Mouse (Mus musculus) limb, embryonic 11.5 days (tissue): Measurements from ENCODE around the gene Klra2. TPM values are rescaled to one million over a fixed set of nuclear protein-coding genes. Genes with fewer than 3 reads are reported as not detected.

Experiments
- ATAC-seq: fragments of 200-750 bp; cut with Nextera tagmentation; 2 replicates; pipeline ENCODE4 v1.8.0; 2017; ENCODE audit warnings: low read depth; ENCODE audit not compliant: insufficient number of reproducible peaks, low FRiP score, low TSS enrichment
- DNase-seq: peaks from one replicate; pipeline ENCODE4 v3.0.0-alpha.2; 2015; ENCODE audit warnings: low spot score
- H3K27ac ChIP-seq: fragments of 300-500 bp; sonication (generic); replicated peaks from 2 replicates; pipeline ENCODE4 v1.5.1; 2014; ENCODE audit warnings: low read depth, mild to moderate bottlenecking, low read length
- H3K27me3 ChIP-seq: fragments of 300-500 bp; sonication (generic); 2 replicates; pipeline ENCODE4 v1.6.1; 2014; ENCODE audit warnings: mild to moderate bottlenecking, low read length, mixed read lengths; ENCODE audit not compliant: control insufficient read depth, insufficient read depth
- H3K36me3 ChIP-seq: fragments of 300-500 bp; sonication (generic); 2 replicates; pipeline ENCODE4 v1.6.1; 2014; ENCODE audit warnings: mild to moderate bottlenecking, low read length, moderate library complexity, mixed read lengths; ENCODE audit not compliant: control insufficient read depth, insufficient read depth
- H3K4me1 ChIP-seq: fragments of 300-500 bp; sonication (generic); 2 replicates; pipeline ENCODE4 v1.6.1; 2014; ENCODE audit warnings: low read length, mixed read lengths; ENCODE audit not compliant: control insufficient read depth, insufficient read depth
- H3K4me2 ChIP-seq: fragments of 300-500 bp; sonication (generic); 2 replicates; pipeline ENCODE4 v1.6.1; 2014; ENCODE audit warnings: low read depth, mild to moderate bottlenecking, moderate library complexity; ENCODE audit not compliant: severe bottlenecking
- H3K4me3 ChIP-seq: fragments of 300-500 bp; sonication (generic); 2 replicates; pipeline ENCODE4 v1.5.1; 2014; ENCODE audit warnings: low read depth, low read length
- H3K9ac ChIP-seq: fragments of 300-500 bp; sonication (generic); 2 replicates; pipeline ENCODE4 v1.6.1; 2014; ENCODE audit warnings: mild to moderate bottlenecking, low read length
- H3K9me3 ChIP-seq: fragments of 300-500 bp; sonication (generic); 2 replicates; pipeline ENCODE4 v1.6.1; 2016; ENCODE audit warnings: low read length; ENCODE audit not compliant: control insufficient read depth
- WGBS: fragments of 180-500 bp; shearing (Covaris S2); extraction: QIAGEN DNeasy Blood & Tissue Kit; methylation state at CpG from one replicate; pipeline ENCODE4 v1.1.7; 2014; 5-methylcytosine and 5-hydroxymethylcytosine counted together
- polyA plus RNA-seq: library from polyadenylated mRNA; unstranded; fragments of >200 nt; fragmentation: Nextera tagmentation; extraction: Ambion mirVana; gene quantifications from 2 replicates; pipeline ENCODE4 v1.2.1, GENCODE M21; 2014

Klra2 gene
- polyA plus RNA-seq, 1 experiment from 2014 or later, result not detected

DNA sequence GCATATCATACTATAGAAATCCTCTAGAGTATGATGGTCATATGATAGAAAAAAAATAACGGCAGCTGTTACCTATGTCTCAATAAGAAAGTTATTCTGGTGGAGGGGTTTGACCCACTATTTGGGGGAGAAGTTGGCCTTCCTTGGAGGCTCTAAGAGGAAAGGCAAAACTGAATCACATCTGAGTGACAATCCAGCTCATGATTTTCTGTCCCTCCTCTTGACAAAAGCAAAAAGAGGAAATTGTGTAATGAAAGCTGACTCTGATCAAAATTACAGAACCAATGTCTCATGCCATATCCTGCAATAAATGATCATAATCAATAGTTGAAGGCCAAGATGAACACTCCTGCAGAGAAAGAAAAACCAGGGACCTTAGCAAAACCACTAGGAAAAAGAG is 25.1 kb upstream of the Klra2 start:
- Histone ChIP-seq H3K9ac (no peak overlapping the region), H3K4me3 (no peak overlapping the region), H3K4me1 (no peaks in the 10 kb centered on the region), H3K9me3 (no peaks in the 10 kb centered on the region), H3K36me3 (no peaks in the 10 kb centered on the region), H3K27me3 (no peaks in the 10 kb centered on the region), H3K27ac (no peak overlapping the region), H3K4me2 (no peak overlapping the region)
- 96% methylated on average over 1 of the region's 1 CpGs for WGBS
- DNase-seq (no peak), ATAC-seq (no peak)

DNA sequence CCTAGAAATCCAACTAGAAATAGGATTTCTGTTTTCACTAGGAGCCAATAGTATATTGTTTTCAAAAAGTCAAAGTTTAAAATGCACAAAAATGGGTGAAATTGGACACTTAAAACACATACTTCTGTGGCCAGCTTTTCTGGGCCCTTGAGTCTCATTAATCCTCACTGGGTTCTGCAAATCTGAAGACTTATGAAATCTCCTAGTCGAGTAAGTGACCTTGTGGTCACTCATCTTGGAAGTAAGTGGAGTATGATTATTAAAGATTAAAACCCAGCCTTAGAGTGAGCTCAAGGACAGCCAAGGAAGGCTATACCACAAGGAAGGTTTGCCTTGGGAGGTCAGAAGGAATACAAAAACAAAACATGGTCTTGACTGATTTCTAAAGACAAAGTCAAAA is 23.1 kb upstream of the Klra2 start:
- Histone ChIP-seq H3K27ac (no peak overlapping the region), H3K4me2 (no peak overlapping the region), H3K27me3 (no peaks in the 10 kb centered on the region), H3K36me3 (no peaks in the 10 kb centered on the region), H3K9ac (no peak overlapping the region), H3K4me1 (no peaks in the 10 kb centered on the region), H3K4me3 (no peak overlapping the region), H3K9me3 (no peaks in the 10 kb centered on the region)
- no peak for ATAC-seq
- WGBS, result 56% methylated on average over 1 of the region's 1 CpGs
- no peak for DNase-seq

DNA sequence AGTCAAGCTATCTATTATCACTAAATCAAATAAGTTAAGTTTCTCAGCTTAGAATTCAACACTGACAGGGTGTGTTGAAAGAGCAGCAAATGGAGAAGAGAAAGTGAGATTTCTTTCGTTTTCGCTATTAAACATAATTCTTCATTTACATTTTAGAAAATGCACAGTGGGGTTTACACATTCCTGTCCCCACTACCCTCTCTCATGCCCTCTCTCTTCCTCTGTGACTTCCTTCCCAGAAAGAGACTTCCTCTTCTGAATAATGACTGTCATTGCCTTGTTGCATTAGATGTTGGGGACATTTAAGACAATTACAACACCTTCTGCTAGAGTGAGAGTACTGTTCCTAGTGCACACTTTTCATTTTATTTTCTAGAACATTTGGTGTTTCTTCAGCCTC is 22.4 kb upstream of the Klra2 start:
- 93% methylated on average over 2 of the region's 2 CpGs for WGBS
- H3K4me2 ChIP-seq, result no peak overlapping the region

GRCm38 (mm10) chr6:131264175-131264574 is 17.0 kb upstream of the Klra2 start:
- Histone ChIP-seq H3K9me3 (no peaks in the 10 kb centered on the region), H3K9ac (no peak overlapping the region), H3K27ac (no peak overlapping the region), H3K4me1 (no peaks in the 10 kb centered on the region), H3K36me3 (no peaks in the 10 kb centered on the region), H3K4me3 (no peak overlapping the region), H3K4me2 (no peak overlapping the region), H3K27me3 (no peaks in the 10 kb centered on the region)
- no peak for ATAC-seq
- WGBS, result 94% methylated on average over 5 of the region's 5 CpGs
- no peak for DNase-seq

More for the DNA sequence above, 22.4 kb upstream of the Klra2 start:
- DNase-seq (no peak), ATAC-seq (no peak)
- H3K36me3 ChIP-seq, result no peaks in the 10 kb centered on the region
- no peak overlapping the region for H3K4me3 ChIP-seq
- no peaks in the 10 kb centered on the region for H3K4me1 ChIP-seq
- H3K27ac ChIP-seq, result no peak overlapping the region
- no peak overlapping the region for H3K9ac ChIP-seq
- no peaks in the 10 kb centered on the region for H3K27me3 ChIP-seq
- no peaks in the 10 kb centered on the region for H3K9me3 ChIP-seq

DNA sequence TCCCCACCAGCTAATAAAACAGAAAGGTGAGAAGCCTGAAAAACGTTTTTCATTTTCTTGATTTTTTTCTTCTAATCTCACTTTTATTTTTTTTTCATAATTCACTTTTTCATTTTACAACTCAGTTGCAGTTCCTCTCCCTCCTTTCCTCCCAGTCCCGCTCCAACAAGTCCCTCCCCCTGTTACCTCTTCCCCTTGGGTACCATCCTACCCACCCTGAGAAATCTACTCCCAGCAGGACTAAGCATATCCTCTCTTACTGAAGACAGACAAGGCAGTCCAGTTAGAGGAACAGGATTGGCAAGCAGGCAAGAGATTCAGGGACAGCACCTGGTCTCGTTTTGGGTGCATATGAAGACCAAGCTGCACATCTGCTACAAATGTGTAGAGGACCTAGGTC is 15.6 kb upstream of the Klra2 start:
- ATAC-seq (no peak), DNase-seq (no peak)
- Histone ChIP-seq H3K4me2 (no peak overlapping the region), H3K27me3 (no peaks in the 10 kb centered on the region), H3K27ac (no peak overlapping the region), H3K36me3 (no peaks in the 10 kb centered on the region), H3K9ac (no peak overlapping the region), H3K4me3 (no peak overlapping the region), H3K9me3 (no peaks in the 10 kb centered on the region), H3K4me1 (no peaks in the 10 kb centered on the region)
- WGBS, result 73% methylated on average over 3 of the region's 3 CpGs

DNA sequence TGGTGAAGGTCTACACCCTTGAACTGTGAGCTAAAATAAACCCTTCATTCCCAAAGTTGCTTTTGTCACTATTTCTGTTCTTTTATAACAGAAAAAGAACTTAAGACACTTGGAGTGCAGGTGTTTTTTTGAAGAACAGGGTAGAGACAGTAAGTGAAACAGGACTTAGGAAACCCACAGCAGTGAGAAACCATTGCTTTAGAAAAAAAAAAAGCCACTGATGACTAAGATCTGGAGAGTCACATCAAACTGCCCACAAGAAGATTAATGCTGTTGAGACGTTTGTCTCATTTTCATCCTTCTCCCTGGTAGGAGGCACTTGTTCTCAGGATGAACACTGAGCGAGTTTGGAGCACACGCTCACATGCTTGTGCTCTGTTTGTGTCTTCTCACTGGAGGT is 14.8 kb upstream of the Klra2 start:
- 83% methylated on average over 3 of the region's 3 CpGs for WGBS
- DNase-seq, result no peak
- Histone ChIP-seq H3K4me3 (no peak overlapping the region), H3K9me3 (no peaks in the 10 kb centered on the region), H3K27me3 (no peaks in the 10 kb centered on the region), H3K9ac (no peak overlapping the region), H3K36me3 (no peaks in the 10 kb centered on the region), H3K27ac (no peak overlapping the region), H3K4me1 (no peaks in the 10 kb centered on the region), H3K4me2 (no peak overlapping the region)
- ATAC-seq, result no peak

GRCm38 (mm10) chr6:131245081-131245480 is 2.1 kb downstream of the Klra2 start:
- Histone ChIP-seq H3K4me3 (no peak overlapping the region), H3K4me1 (no peaks in the 10 kb centered on the region), H3K9ac (no peak overlapping the region), H3K27ac (no peak overlapping the region), H3K27me3 (no peaks in the 10 kb centered on the region), H3K9me3 (no peaks in the 10 kb centered on the region), H3K36me3 (no peaks in the 10 kb centered on the region), H3K4me2 (no peak overlapping the region)
- 81% methylated on average over 2 of the region's 2 CpGs for WGBS
- DNase-seq (no peak), ATAC-seq (no peak)

Other genes starting within 250 kb of the Klra2 start
- 56.4 and 67.7 TPM in 2 replicates for gene Magohb, start 45.9 kb upstream of the Klra2 start, polyA plus RNA-seq
- 2.4 and 3.3 TPM in 2 replicates for gene Styk1, start 106.2 kb upstream of the Klra2 start, polyA plus RNA-seq
- 43.4 and 54.4 TPM in 2 replicates for gene Ybx3, start 141.1 kb upstream of the Klra2 start, polyA plus RNA-seq
- gene 5430401F13Rik, start 239.0 kb upstream of the Klra2 start, polyA plus RNA-seq, result not detected in 2 replicates
- 0.27 TPM in 1 of 2 replicates, not detected in the other for gene Gm6619, start 239.0 kb upstream of the Klra2 start, polyA plus RNA-seq